Mouse (Mus musculus) ES-E14 (cell line): ENCODE results near the gene Fasn. TPM values are rescaled to one million over a fixed set of nuclear protein-coding genes. Genes with fewer than 3 reads are reported as not detected.
A peak's percentile ranks its signal among the peaks of the same experiment; 100 is the strongest.

Experiments
- DNase-seq: peaks from one replicate; pipeline ENCODE4 v3.0.0-alpha.2; 2013; ENCODE audit warnings: low read depth, low spot score
- H3K27ac ChIP-seq: 2 replicates; pipeline ENCODE4 v1.5.1; 2012; ENCODE audit warnings: low read depth, mild to moderate bottlenecking, low read length, moderate library complexity, mixed read lengths; ENCODE audit not compliant: poor library complexity, insufficient read depth, severe bottlenecking
- H3K36me3 ChIP-seq: 2 replicates; pipeline ENCODE4 v1.6.1; 2012; ENCODE audit warnings: mild to moderate bottlenecking, low read length, moderate library complexity, mixed read lengths; ENCODE audit not compliant: control insufficient read depth, poor library complexity, insufficient read depth, severe bottlenecking
- H3K4me1 ChIP-seq, 2 experiments: fragments of 150-350 bp in 1 of 2; sonication (generic) in 1 of 2; 2 replicates each; pipeline ENCODE4 v1.6.1; 2012; ENCODE audit warnings: low read length in 2 of 2, mild to moderate bottlenecking in 1 of 2, mixed read lengths in 1 of 2; ENCODE audit not compliant: control insufficient read depth in 2 of 2, insufficient read depth in 2 of 2, poor library complexity in 1 of 2
- H3K4me3 ChIP-seq, 2 experiments: fragments of 150-350 bp in 1 of 2; sonication (generic) in 1 of 2; 2 replicates each; pipeline ENCODE4 v1.5.1; 2012; ENCODE audit warnings: low read length in 2 of 2, low read depth in 1 of 2, mild to moderate bottlenecking in 1 of 2, mixed read lengths in 1 of 2; ENCODE audit not compliant: insufficient read depth in 1 of 2, poor library complexity in 1 of 2, severe bottlenecking in 1 of 2
- H3K9ac ChIP-seq: 2 replicates; pipeline ENCODE4 v1.6.1; 2012; ENCODE audit warnings: low read depth, mild to moderate bottlenecking, low read length, mixed read lengths; ENCODE audit not compliant: poor library complexity, insufficient read depth, severe bottlenecking
- H3K9me3 ChIP-seq: fragments of 150-350 bp; sonication (generic); 2 replicates; pipeline ENCODE4 v1.6.1; 2012; ENCODE audit warnings: low read depth, mild to moderate bottlenecking, low read length; ENCODE audit not compliant: control insufficient read depth, insufficient read depth
- CHD2 ChIP-seq: IDR thresholded peaks from 2 replicates; pipeline ENCODE4 v1.6.1; 2014; ENCODE audit warnings: mild to moderate bottlenecking, low read depth, low read length, inconsistent platforms
- HCFC1 ChIP-seq: IDR thresholded peaks from 2 replicates; pipeline ENCODE4 v1.6.1; 2012; ENCODE audit warnings: low read length, inconsistent platforms, borderline replicate concordance; ENCODE audit not compliant: insufficient read depth
- MAFK ChIP-seq: IDR thresholded peaks from 2 replicates; pipeline ENCODE4 v1.6.1; 2014; ENCODE audit warnings: mild to moderate bottlenecking, low read depth, low read length, inconsistent platforms; ENCODE audit not compliant: insufficient read depth
- ZC3H11A ChIP-seq: IDR thresholded peaks from 2 replicates; pipeline ENCODE4 v1.6.1; 2012; ENCODE audit warnings: low read depth, mild to moderate bottlenecking, inconsistent platforms, low read length, borderline replicate concordance
- ZNF384 ChIP-seq: IDR thresholded peaks from 2 replicates; pipeline ENCODE4 v1.6.1; 2012; ENCODE audit warnings: low read depth, low read length, inconsistent platforms
- in situ Hi-C, 2 experiments: fragments of 600-800 bp; cut with MboI; formaldehyde crosslinking; loops; one replicate each; pipeline ENCODE4 v1.15.1; 2025; ENCODE audit warnings: low sequenced_read_pairs in 2 of 2, inconsistent platforms in 1 of 2; ENCODE audit not compliant: unreplicated experiment in 2 of 2
- total RNA-seq: library from RNA; depleted of rRNA; stranded (reverse); fragments of 300-350 nt; gene quantifications from 2 replicates; pipeline ENCODE4 v1.2.3, GENCODE M21; 2012

Fasn gene
- total RNA-seq, 1 experiment, result 210 TPM

DNA sequence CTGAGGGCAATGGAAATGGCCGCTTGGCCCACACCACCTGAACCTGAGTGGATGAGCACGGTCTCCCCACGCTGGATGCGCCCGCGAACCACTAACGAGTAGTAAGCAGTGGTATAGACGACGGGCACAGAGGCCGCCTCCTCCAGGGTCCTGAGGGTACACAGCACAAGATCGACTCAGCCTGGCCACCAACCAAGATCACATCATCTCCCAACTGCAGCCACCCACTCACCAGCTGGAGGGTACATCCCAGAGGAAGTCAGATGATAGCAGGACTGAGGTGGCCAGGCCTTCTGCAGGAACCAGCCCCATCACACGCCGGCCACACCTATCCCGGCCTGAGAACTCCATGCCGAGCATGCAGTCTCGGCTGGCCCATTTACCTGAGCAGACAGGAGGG is 12.3 kb downstream of the Fasn start:
- Histone ChIP-seq H3K9ac (no peak overlapping the region), H3K9me3 (no peaks in the 10 kb centered on the region), H3K36me3 (peaks cover 100% of the 10 kb centered on the region), H3K4me1 (peaks cover 0 to 5% of the 10 kb centered on the region in 2 experiments; a peak in 1 of 4 replicates), H3K4me3 (no peak overlapping the region), H3K27ac (no peak overlapping the region)
- in situ Hi-C loops, result no loop called here
- no peak for DNase-seq
- no peak for TF ChIP-seq HCFC1
- TF ChIP-seq MAFK, result no peak
- TF ChIP-seq CHD2, result no peak

DNA sequence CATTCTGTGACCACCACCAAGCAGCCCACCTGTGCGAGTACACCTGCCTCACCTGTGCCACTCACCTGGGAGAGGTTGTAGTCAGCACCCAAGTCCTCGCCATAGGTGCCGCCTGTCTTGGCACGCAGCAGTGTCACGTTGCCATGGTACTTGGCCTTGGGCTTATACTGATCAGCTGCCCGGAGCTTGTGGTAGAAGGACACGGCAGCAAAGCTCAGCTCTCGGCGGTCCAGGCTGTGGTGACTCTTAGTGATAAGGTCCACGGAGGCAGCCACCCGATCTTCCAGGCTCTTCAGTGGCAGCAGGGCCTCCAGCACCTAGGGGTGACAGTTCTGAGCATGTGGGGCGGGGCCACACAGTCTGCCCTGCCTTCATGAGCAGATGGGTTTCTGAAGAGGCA is 16.3 kb downstream of the Fasn start:
- H3K27ac ChIP-seq, result no peak overlapping the region
- TF ChIP-seq HCFC1 (no peak), ZNF384 (no peak), MAFK (no peak), ZC3H11A (no peak), CHD2 (no peak)
- H3K9ac ChIP-seq, result no peak overlapping the region
- no peak for DNase-seq
- H3K4me3 ChIP-seq, result no peak overlapping the region
- no peaks in the 10 kb centered on the region for H3K9me3 ChIP-seq
- peaks cover 4 to 9% of the 10 kb centered on the region in 2 experiments; a peak in 3 of 4 replicates for H3K4me1 ChIP-seq
- in situ Hi-C loops, result no loop called here
- H3K36me3 ChIP-seq, result peaks cover 70% of the 10 kb centered on the region

DNA sequence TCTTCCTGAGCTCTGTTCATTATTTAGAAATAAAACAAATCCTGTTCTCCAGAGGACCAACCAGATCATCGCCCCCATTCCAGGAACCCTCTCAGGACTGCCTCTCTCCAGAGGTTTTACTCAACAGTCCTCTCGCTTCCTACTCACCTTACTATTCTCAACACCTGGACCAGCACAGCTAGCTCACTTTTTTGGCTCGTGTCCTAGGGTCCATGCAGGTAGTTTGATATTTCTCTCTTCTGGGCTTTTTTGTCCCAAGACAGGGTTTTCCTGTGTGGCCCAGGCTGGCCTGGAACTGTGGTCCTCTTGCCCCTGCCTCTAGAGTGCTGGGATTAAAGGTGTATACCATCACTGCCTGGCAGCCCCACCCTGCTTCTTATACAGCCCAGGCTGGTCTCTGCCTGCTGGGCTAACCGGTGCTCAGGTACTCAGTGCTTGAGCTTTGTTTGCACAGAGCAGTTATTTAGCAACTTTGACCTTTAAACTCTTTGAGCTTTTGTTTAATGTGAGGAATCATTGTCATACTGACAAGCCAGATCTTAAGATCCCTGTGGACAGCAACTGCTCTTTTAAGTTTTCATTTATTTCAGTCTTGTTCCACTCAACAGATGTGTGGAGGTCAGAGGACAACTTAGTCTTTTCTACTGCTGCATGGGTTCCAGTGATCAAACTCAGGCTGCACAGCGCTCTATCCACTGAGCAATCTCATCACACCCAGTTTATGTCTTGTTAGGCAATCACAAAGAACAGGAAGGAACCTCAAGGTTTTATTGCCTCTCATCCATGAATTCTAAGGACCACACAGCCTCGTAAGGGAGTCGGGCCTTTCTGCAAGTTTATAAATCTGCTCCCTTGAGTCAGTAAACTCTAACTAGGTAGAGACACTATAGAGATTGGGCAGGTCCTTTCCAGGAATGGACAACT is 18.7 kb downstream of the Fasn start:
- peaks cover 46% of the 10 kb centered on the region for H3K36me3 ChIP-seq
- in situ Hi-C loops, result no loop called here
- peaks cover 4 to 11% of the 10 kb centered on the region in 2 experiments; a peak in 3 of 4 replicates for H3K4me1 ChIP-seq
- H3K4me3 ChIP-seq, result no peak overlapping the region
- no peak for DNase-seq
- H3K9me3 ChIP-seq, result no peaks in the 10 kb centered on the region
- H3K27ac ChIP-seq, result no peak overlapping the region
- TF ChIP-seq MAFK (no peak), CHD2 (0 out of 2 replicates have a peak, but pooled peaks have one; percentile 32), HCFC1 (no peak)
- no peak overlapping the region for H3K9ac ChIP-seq

DNA sequence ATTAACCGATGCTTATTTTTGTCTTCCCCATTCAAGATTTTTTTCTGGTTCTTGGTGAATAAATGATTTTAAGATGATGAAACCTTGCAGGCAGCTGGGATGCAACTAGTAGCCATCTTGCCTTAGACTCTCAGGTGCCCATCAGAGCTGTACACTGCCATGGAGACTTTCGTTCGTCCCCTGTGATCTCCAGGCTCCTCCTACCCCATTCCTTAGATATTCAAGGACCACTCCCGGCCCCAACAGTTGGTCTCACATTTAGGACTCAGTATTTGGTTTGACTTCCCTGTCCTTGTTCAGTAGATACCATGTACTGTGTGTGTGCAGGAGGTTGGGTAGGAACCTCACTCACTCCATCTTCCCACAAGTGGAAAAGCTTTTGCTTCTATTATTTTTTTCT is 19.6 kb downstream of the Fasn start:
- peaks cover 38% of the 10 kb centered on the region for H3K36me3 ChIP-seq

More for the DNA sequence above, 19.6 kb downstream of the Fasn start:
- no peak for DNase-seq
- in situ Hi-C loops, result no loop called here
- Histone ChIP-seq H3K4me1 (peaks cover 4 to 13% of the 10 kb centered on the region in 2 experiments; a peak in 3 of 4 replicates), H3K9ac (no peak overlapping the region), H3K27ac (no peak overlapping the region), H3K9me3 (no peaks in the 10 kb centered on the region), H3K4me3 (no peak overlapping the region)
- no peak for TF ChIP-seq HCFC1
- no peak for TF ChIP-seq CHD2
- no peak for TF ChIP-seq MAFK
- TF ChIP-seq ZC3H11A, result no peak
- TF ChIP-seq ZNF384, result no peak
